Mouse (Mus musculus) kidney, postnatal 14 days (tissue): ENCODE data around the gene Frmd4b.

Experiments
- DNase-seq: peaks from one replicate; pipeline ENCODE4 v3.0.0; 2022; ENCODE audit warnings: mixed read lengths

The Frmd4b gene

GRCm38 (mm10) chr6:97518467-97518866 lies 98.9 kb downstream of the Frmd4b start:
- peak; percentile 40 for DNase-seq

GRCm38 (mm10) chr6:97517616-97518235 lies 99.6 kb downstream of the Frmd4b start:
- DNase-seq: no peak

DNA sequence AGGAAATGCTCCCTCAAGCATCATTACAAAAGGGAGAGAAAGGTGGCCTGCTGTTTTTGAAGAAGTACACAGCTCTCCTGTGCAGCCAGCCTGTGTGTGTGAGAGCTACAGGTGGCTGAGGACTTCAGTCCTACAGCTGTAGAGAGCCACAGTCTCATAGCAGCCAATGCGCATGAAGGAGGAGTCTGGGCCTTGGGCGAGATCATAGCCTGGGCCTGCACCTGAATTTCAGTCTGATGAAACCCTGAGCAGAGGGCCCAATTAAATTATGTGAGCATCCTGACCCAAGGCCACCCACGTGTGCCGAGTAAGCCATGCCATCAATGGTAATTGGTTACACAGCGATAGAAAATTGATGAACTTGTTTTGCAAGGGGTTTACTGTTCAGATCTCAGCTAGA lies 100.4 kb downstream of the Frmd4b start:
- DNase-seq: no peak

DNA sequence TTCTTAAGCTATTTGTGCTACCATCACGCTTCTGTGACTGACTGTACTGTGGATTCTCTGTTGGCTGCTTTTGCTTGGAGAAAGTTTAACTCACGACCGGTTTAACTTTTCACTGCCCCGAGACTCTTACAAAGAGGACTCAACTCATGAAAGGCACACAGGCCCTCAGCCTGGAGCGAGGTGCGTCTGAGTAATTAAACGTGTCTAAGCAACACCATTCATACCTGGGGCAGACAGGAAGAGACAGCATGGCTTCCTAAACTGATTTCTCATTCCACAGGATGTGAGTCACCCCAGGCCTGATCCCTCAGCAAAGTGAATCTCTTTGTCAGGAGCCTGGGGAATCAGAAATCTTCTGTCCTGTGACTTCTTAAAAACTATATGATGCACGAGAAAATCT lies 106.6 kb downstream of the Frmd4b start:
- DNase-seq: peak; percentile 62

DNA sequence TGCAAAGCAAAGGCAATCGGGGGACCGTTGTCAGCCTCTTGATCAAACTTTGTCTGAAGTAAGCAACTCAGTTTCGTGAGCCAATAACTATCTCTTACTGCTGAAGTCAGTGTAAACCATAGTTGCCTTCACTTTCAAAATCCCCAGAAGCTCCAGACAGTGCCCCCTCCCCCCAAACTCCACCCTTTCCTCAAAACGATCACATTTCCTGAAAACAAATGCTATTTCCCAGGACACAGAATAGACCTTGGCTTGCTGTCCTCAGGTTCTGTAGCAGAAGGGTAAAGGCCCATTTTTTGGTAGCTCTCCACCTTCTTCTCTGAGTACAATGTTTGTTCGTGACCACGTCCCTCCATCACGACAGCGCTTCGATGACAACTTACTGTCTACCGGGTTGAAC lies 107.9 kb downstream of the Frmd4b start:
- DNase-seq: peak; percentile 53

DNA sequence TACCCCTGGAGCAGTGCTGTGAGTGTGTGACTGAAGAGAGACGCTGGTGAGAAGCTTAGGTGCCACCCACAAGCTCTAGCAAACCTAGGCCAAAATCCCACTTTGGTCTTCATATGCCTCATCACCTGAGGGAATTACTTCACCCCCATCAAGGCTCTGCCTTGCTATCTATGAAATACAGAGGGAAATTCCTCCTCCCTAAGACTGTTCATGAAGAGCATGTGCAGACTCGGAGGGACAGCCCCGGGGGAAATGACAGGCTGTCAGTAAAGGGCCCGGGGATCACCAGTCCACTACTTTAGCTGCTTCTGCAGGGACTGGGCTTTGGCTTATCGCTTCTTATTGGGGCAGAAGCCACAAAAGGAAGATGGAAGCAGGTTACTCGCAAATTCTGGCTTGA lies 108.9 kb downstream of the Frmd4b start:
- no peak for DNase-seq

DNA sequence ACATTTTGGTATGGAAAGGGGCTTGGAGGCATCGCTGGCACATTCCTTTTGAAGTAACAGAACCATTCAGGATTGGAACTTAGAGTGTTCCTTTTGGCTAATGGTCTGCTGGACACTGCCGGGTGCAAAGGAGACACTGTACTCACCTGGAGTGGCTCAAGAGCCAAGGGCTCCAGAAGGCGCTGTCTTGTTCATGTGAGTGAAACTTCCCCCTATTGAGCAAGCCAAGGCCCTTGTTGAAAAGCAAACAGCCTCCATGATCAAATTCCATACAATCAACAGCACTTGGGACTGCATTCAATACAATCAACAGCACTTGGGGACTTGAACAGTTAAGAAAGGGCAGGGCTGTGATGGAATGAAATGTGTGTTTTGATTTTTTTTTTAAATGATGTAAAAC lies 109.4 kb downstream of the Frmd4b start:
- DNase-seq: no peak

- DNase-seq: peak; percentile 85
Observed at GRCm38 (mm10) chr6:97506141-97506650, 111.1 kb downstream of the Frmd4b start.

GRCm38 (mm10) chr6:97504673-97505072 lies 112.7 kb downstream of the Frmd4b start:
- DNase-seq: no peak

DNA sequence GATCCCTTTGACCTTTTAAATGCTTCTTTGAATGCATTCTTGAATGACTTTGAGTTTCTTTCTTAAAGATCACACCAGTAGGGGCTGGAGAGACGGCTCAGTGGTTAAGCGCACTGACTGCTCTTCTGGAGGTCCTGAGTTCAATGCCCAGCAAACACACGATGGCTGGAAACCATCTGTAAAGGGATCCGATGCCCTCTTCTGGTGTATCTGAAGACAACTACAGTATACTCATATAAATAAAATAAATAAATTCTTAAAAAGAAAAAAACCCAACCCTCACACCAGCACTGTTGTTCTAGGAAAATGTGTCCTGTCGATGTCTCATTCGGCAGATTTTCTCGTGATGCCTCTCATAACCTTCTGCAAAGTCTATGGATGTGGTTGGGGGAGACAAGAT lies 116.3 kb downstream of the Frmd4b start:
- DNase-seq: no peak

DNA sequence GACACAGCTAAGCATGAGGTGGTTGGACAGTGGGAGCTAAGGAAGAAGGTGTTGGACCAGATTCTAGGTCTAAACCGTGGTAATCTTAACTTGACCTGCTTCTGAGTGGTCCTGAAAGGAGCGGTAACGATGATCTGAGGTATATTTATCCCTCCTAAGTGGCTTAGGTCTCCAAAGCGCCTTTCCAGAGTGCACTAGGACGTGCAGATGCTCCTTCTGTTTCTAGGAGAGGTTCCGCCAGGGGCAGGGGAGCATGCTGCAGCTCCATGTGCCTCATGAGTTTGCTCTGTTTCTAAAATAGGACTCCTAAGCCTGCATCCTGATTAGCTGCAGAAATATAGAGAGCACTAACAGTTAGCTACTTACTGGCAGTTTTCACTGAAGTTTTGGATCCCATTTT lies 117.1 kb downstream of the Frmd4b start:
- no peak for DNase-seq

- no peak for DNase-seq
Observed at GRCm38 (mm10) chr6:97496002-97496401, 121.3 kb downstream of the Frmd4b start.

- no peak for DNase-seq
Observed at GRCm38 (mm10) chr6:97491065-97491464, 126.3 kb downstream of the Frmd4b start.

DNA sequence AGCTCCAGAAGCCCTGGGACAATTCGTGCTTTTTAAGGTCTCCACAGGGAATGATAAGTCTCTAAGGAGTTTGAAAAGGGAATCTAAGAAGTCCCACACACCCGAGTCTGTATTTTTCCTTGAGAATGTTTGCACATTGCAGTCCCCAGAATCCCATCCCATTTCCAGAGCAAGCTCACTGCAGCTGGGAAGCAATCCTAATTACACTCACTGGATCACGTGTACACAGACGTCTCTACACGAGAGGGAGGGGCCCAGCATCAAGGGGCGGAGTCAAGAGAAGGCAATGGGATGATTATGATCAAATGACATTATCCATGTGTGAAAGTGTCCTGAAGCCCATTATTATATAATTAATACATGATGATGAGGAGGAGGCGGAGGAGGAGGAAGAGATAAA lies 128.5 kb downstream of the Frmd4b start:
- DNase-seq: peak; percentile 28

DNA sequence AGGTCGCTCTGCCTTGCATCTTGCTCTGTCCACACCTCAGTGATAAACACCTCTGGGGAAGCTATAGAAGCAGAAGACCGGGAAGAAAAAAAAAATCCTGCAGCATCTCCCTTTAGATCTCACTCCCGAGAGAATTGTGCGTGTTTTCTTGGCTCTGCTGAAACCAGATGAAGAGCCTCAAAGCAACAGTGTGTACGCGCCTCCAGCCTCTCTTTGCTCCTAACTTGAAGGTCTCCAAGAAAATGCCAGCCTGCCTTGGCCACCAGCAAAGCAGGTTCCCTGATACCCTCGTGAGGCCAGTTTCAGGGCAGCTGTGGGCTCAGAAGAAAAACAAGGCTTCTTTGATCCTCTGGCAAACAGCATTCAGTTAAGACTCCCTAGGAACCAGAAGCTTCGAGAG lies 129.1 kb downstream of the Frmd4b start:
- no peak for DNase-seq

GRCm38 (mm10) chr6:97487535-97488081 lies 129.7 kb downstream of the Frmd4b start:
- DNase-seq: peak; percentile 91

GRCm38 (mm10) chr6:97486813-97487361 lies 130.5 kb downstream of the Frmd4b start:
- peak; percentile 51 for DNase-seq

GRCm38 (mm10) chr6:97485886-97486386 lies 131.4 kb downstream of the Frmd4b start:
- no peak for DNase-seq

GRCm38 (mm10) chr6:97481912-97482311 lies 135.4 kb downstream of the Frmd4b start:
- no peak for DNase-seq

GRCm38 (mm10) chr6:97478981-97479860 lies 138.1 kb downstream of the Frmd4b start:
- peak; percentile 83 for DNase-seq

GRCm38 (mm10) chr6:97473672-97474071 lies 143.7 kb downstream of the Frmd4b start:
- no peak for DNase-seq

DNA sequence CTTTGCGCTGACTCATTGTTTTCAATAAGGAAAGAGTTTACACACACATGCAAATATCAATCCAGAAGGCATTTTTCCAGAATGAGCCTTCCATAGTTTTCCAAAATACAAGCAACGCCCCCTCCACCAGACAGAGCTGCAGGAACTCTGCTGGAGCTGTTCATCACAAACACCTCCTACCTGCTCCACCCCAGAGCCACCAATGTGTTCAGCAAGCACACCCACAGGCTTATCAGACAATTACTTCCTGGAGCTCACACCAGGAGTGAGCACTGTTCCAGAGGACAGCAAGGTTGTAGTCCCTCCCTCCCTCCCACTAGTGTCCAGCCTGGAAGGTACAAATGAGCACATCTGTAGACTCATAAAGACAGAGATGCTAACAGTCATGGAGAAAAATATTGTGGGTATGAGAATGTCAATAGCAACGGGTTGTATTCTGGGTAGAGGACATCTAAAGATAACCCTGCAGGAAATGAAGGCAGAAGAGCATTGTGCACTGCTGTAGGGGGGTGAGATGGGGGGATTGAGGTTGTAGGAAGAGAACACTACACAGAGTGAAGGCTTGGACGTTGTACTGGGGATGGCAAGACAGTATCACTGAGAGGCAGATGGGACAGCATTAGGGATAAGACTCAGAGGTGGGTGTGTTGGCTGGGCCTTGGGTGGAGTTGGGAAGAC lies 144.3 kb downstream of the Frmd4b start:
- DNase-seq: no peak
